Mouse (Mus musculus) forebrain, embryonic 12.5 days (tissue): ENCODE measurements at regions not wholly inside any gene's neighbourhood (a gene's known extent, or its start where the extent isn't known, plus 50 kb on each side); places are given as distances from the start of the nearest gene placed in this dataset.
"Not testable (repeated sequence)": the region's sequence is repeated elsewhere in the genome, so short reads cannot be mapped to it uniquely, and the experiment has no call there.

Experiments used
- ATAC-seq: fragments of 200-750 bp; cut with Nextera tagmentation; 2 replicates; pipeline ENCODE4 v1.8.0; 2017; ENCODE audit warnings: moderate TSS enrichment; ENCODE audit not compliant: low FRiP score
- H3K27ac ChIP-seq: fragments of 300-500 bp; sonication (generic); 2 replicates; pipeline ENCODE4 v1.5.1; 2016; ENCODE audit warnings: mild to moderate bottlenecking
- H3K27me3 ChIP-seq: fragments of 300-500 bp; sonication (generic); 2 replicates; pipeline ENCODE4 v1.6.1; 2016; ENCODE audit warnings: mild to moderate bottlenecking
- H3K36me3 ChIP-seq: fragments of 300-500 bp; sonication (generic); replicated peaks from 2 replicates; pipeline ENCODE4 v1.6.1; 2016; ENCODE audit warnings: mild to moderate bottlenecking
- H3K4me1 ChIP-seq: fragments of 300-500 bp; sonication (generic); 2 replicates; pipeline ENCODE4 v1.6.1; 2016
- H3K4me2 ChIP-seq: fragments of 300-500 bp; sonication (generic); 2 replicates; pipeline ENCODE4 v1.6.1; 2016; ENCODE audit warnings: mild to moderate bottlenecking, moderate library complexity
- H3K4me3 ChIP-seq: fragments of 300-500 bp; sonication (generic); replicated peaks from 2 replicates; pipeline ENCODE4 v1.5.1; 2016; ENCODE audit warnings: mild to moderate bottlenecking
- H3K9ac ChIP-seq: fragments of 300-500 bp; sonication (generic); 2 replicates; pipeline ENCODE4 v1.6.1; 2016; ENCODE audit warnings: mild to moderate bottlenecking
- H3K9me3 ChIP-seq: fragments of 300-500 bp; sonication (generic); 2 replicates; pipeline ENCODE4 v1.6.1; 2016
- WGBS: fragments of 180-500 bp; shearing (Covaris S2); methylation state at CpG from one replicate; pipeline ENCODE4 v1.1.7; 2016; 5-methylcytosine and 5-hydroxymethylcytosine counted together

- not testable (repeated sequence) for H3K36me3 ChIP-seq, ATAC-seq, H3K9me3 ChIP-seq, H3K4me2 ChIP-seq, H3K27ac ChIP-seq, H3K27me3 ChIP-seq, H3K4me3 ChIP-seq, H3K4me1 ChIP-seq, H3K9ac ChIP-seq
- 88% methylated on average over 5 of the region's 7 CpGs for WGBS
Observed at GRCm38 (mm10) chr16:12721368-12721767, 388.1 kb upstream of the Ercc4 start.

- H3K27ac ChIP-seq, result no peak overlapping the region
- H3K4me1 ChIP-seq, result no peaks in the 10 kb centered on the region
- no peaks in the 10 kb centered on the region for H3K36me3 ChIP-seq
- H3K4me2 ChIP-seq, result no peak overlapping the region
- H3K27me3 ChIP-seq, result no peaks in the 10 kb centered on the region
- H3K9ac ChIP-seq, result no peak overlapping the region
- H3K4me3 ChIP-seq, result no peak overlapping the region
- ATAC-seq, result no peak
- H3K9me3 ChIP-seq, result no peaks in the 10 kb centered on the region
Observed at GRCm38 (mm10) chr16:12726043-12726442, 383.4 kb upstream of the Ercc4 start.

GRCm38 (mm10) chr16:12730167-12730730 is 379.2 kb upstream of the Ercc4 start:
- not testable (repeated sequence) for ATAC-seq, H3K4me2 ChIP-seq, H3K4me1 ChIP-seq, H3K27ac ChIP-seq, H3K9me3 ChIP-seq, H3K9ac ChIP-seq, H3K36me3 ChIP-seq, H3K27me3 ChIP-seq, H3K4me3 ChIP-seq
- 85% methylated on average over 2 of the region's 2 CpGs for WGBS

- Histone ChIP-seq H3K9me3 (no peaks in the 10 kb centered on the region), H3K27ac (no peak overlapping the region), H3K4me1 (no peaks in the 10 kb centered on the region), H3K36me3 (no peaks in the 10 kb centered on the region), H3K4me3 (no peak overlapping the region), H3K9ac (no peak overlapping the region), H3K4me2 (no peak overlapping the region), H3K27me3 (no peaks in the 10 kb centered on the region)
- no peak for ATAC-seq
- 98% methylated on average over 2 of the region's 2 CpGs for WGBS
Observed at GRCm38 (mm10) chr16:12731588-12731987, 377.9 kb upstream of the Ercc4 start.

GRCm38 (mm10) chr16:12742472-12742871 is 367.0 kb upstream of the Ercc4 start:
- Histone ChIP-seq H3K9me3 (no peaks in the 10 kb centered on the region), H3K36me3 (no peaks in the 10 kb centered on the region), H3K4me1 (no peaks in the 10 kb centered on the region), H3K9ac (no peak overlapping the region), H3K4me3 (no peak overlapping the region), H3K4me2 (no peak overlapping the region), H3K27me3 (no peaks in the 10 kb centered on the region), H3K27ac (no peak overlapping the region)
- no peak for ATAC-seq

- 91% methylated on average over 3 of the region's 3 CpGs for WGBS
- no peak overlapping the region for H3K9ac ChIP-seq
- H3K27ac ChIP-seq, result no peak overlapping the region
- no peaks in the 10 kb centered on the region for H3K9me3 ChIP-seq
- H3K4me2 ChIP-seq, result no peak overlapping the region
- H3K27me3 ChIP-seq, result no peaks in the 10 kb centered on the region
- no peaks in the 10 kb centered on the region for H3K4me1 ChIP-seq
- H3K4me3 ChIP-seq, result no peak overlapping the region
- H3K36me3 ChIP-seq, result no peaks in the 10 kb centered on the region
- no peak for ATAC-seq
Observed at GRCm38 (mm10) chr16:12753181-12753580, 356.3 kb upstream of the Ercc4 start.

GRCm38 (mm10) chr16:12754361-12754760 is 355.1 kb upstream of the Ercc4 start:
- H3K4me2 ChIP-seq, result no peak overlapping the region
- no peak overlapping the region for H3K27ac ChIP-seq
- no peak overlapping the region for H3K9ac ChIP-seq
- no peaks in the 10 kb centered on the region for H3K36me3 ChIP-seq
- no peak for ATAC-seq
- no peak overlapping the region for H3K4me3 ChIP-seq
- no peaks in the 10 kb centered on the region for H3K27me3 ChIP-seq
- no peaks in the 10 kb centered on the region for H3K9me3 ChIP-seq
- no peaks in the 10 kb centered on the region for H3K4me1 ChIP-seq

GRCm38 (mm10) chr16:12758594-12758993 is 350.9 kb upstream of the Ercc4 start:
- Histone ChIP-seq H3K27me3 (no peaks in the 10 kb centered on the region), H3K9ac (no peak overlapping the region), H3K36me3 (no peaks in the 10 kb centered on the region), H3K4me3 (no peak overlapping the region), H3K4me1 (no peaks in the 10 kb centered on the region), H3K4me2 (no peak overlapping the region), H3K27ac (no peak overlapping the region), H3K9me3 (no peaks in the 10 kb centered on the region)
- WGBS, result 94% methylated on average over 4 of the region's 4 CpGs
- no peak for ATAC-seq

- 100% methylated on average over 1 of the region's 1 CpGs for WGBS
- Histone ChIP-seq H3K27ac (no peak overlapping the region), H3K4me3 (no peak overlapping the region), H3K4me1 (no peaks in the 10 kb centered on the region), H3K27me3 (no peaks in the 10 kb centered on the region), H3K4me2 (no peak overlapping the region), H3K36me3 (no peaks in the 10 kb centered on the region), H3K9ac (no peak overlapping the region), H3K9me3 (no peaks in the 10 kb centered on the region)
- ATAC-seq, result no peak
Observed at GRCm38 (mm10) chr16:12764166-12764565, 345.3 kb upstream of the Ercc4 start.

- 81% methylated on average over 1 of the region's 1 CpGs for WGBS
- H3K4me1 ChIP-seq, result no peaks in the 10 kb centered on the region
- H3K36me3 ChIP-seq, result no peaks in the 10 kb centered on the region
- no peak overlapping the region for H3K27ac ChIP-seq
- no peaks in the 10 kb centered on the region for H3K9me3 ChIP-seq
- H3K4me3 ChIP-seq, result no peak overlapping the region
- no peak overlapping the region for H3K4me2 ChIP-seq
- no peak overlapping the region for H3K9ac ChIP-seq
- no peak for ATAC-seq
- H3K27me3 ChIP-seq, result no peaks in the 10 kb centered on the region
Observed at GRCm38 (mm10) chr16:12764608-12765007, 344.9 kb upstream of the Ercc4 start.

- Histone ChIP-seq H3K4me3 (no peak overlapping the region), H3K9me3 (peaks cover 5% of the 10 kb centered on the region; the same call in 1 of the 2 replicates)
- WGBS, result 88% methylated on average over 7 of the region's 7 CpGs
Observed at GRCm38 (mm10) chr16:12766846-12767245, 342.6 kb upstream of the Ercc4 start.

GRCm38 (mm10) chr16:12768161-12768895 is 341.2 kb upstream of the Ercc4 start:
- no peak for ATAC-seq
- H3K9ac ChIP-seq, result no peak overlapping the region
- 87% methylated on average over 2 of the region's 2 CpGs for WGBS
- no peaks in the 10 kb centered on the region for H3K27me3 ChIP-seq
- no peak overlapping the region for H3K27ac ChIP-seq
- no peaks in the 10 kb centered on the region for H3K36me3 ChIP-seq
- H3K4me1 ChIP-seq, result no peaks in the 10 kb centered on the region
- peaks cover 5% of the 10 kb centered on the region; the same call in 1 of the 2 replicates for H3K9me3 ChIP-seq
- no peak overlapping the region for H3K4me3 ChIP-seq
- H3K4me2 ChIP-seq, result no peak overlapping the region

More at GRCm38 (mm10) chr16:12766846-12767245, 342.6 kb upstream of the Ercc4 start:
- Histone ChIP-seq H3K36me3 (no peaks in the 10 kb centered on the region), H3K4me1 (no peaks in the 10 kb centered on the region), H3K27me3 (no peaks in the 10 kb centered on the region), H3K9ac (no peak overlapping the region), H3K27ac (no peak overlapping the region), H3K4me2 (no peak overlapping the region)
- no peak for ATAC-seq

GRCm38 (mm10) chr16:12770482-12770881 is 339.0 kb upstream of the Ercc4 start:
- Histone ChIP-seq H3K4me3 (no peak overlapping the region), H3K36me3 (no peaks in the 10 kb centered on the region), H3K9me3 (peaks cover 5% of the 10 kb centered on the region; the same call in 1 of the 2 replicates), H3K9ac (no peak overlapping the region), H3K4me1 (no peaks in the 10 kb centered on the region), H3K27ac (no peak overlapping the region), H3K4me2 (no peak overlapping the region), H3K27me3 (no peaks in the 10 kb centered on the region)
- WGBS, result 85% methylated on average over 5 of the region's 5 CpGs
- ATAC-seq, result no peak
